8 mouse cellular contexts compared by ENCODE assay signal in genomic region chr15:97054767-97055489, GRCm38 (mm10). TPM values are rescaled to one million over a fixed set of nuclear protein-coding genes. Genes with fewer than 3 reads are reported as not detected.
A peak's percentile ranks its signal among the peaks of the same experiment; 100 is the strongest.
DNase-seq lines count a peak whose midpoint lies in the region; ATAC-seq lines count a peak whose summit lies in the region.

No protein-coding gene starts in this region.

- H3K4me1 ChIP-seq in erythroblast, embryonic 14.5 days (ENCODE audit: control insufficient read depth): no peaks in the 10 kb centered on the region
- H3K4me1 ChIP-seq in embryonic facial prominence, embryonic 14.5 days (ENCODE audit: control insufficient read depth, insufficient read depth, low read length): peaks cover 5% of the 10 kb centered on the region
- H3K4me1 ChIP-seq in hindbrain, embryonic 12.5 days: 0 out of 2 replicates have a peak, but pooled peaks cover 2% of the 10 kb centered on the region
- peaks cover 10% of the 10 kb centered on the region; the same call in 1 of the 2 replicates for H3K4me1 ChIP-seq in midbrain, embryonic 14.5 days (ENCODE audit: control insufficient read depth, insufficient read depth, low read length)

- peak overlapping the region; percentile 66 for H3K9ac ChIP-seq in embryonic facial prominence, embryonic 14.5 days (ENCODE audit: low read depth, low read length)
- H3K9ac ChIP-seq in hindbrain, embryonic 12.5 days: 0 out of 2 replicates have a peak overlapping the region, but pooled peaks have one; percentile 8
- no peak overlapping the region for H3K9ac ChIP-seq in midbrain, embryonic 14.5 days (replicated peaks; ENCODE audit: low read length)

- H3K4me2 ChIP-seq in embryonic facial prominence, embryonic 14.5 days (ENCODE audit: low read depth, low read length): peak overlapping the region; percentile 70
- peak overlapping the region; percentile 57 for H3K4me2 ChIP-seq in hindbrain, embryonic 12.5 days (replicated peaks)
- H3K4me2 ChIP-seq in midbrain, embryonic 14.5 days (ENCODE audit: low read length): peak overlapping the region; percentile 49

- DNase-seq in embryonic facial prominence, embryonic 14.5 days (ENCODE audit: low spot score): no peak
- DNase-seq in midbrain, embryonic 14.5 days: peak; percentile 28
- DNase-seq in frontal cortex, postnatal 10 days (ENCODE audit: low spot score in 2 of 2): no peak
- DNase-seq in yolk sac, embryonic 10.5 days (ENCODE audit: low spot score): no peak
- no peak for DNase-seq in layer of hippocampus, postnatal 10 days (ENCODE audit: low spot score in 2 of 2)

- 45% methylated on average over 31 of the region's 31 CpGs for WGBS in embryonic facial prominence, embryonic 14.5 days
- 49% methylated on average over 31 of the region's 31 CpGs for WGBS in hindbrain, embryonic 12.5 days
- WGBS in midbrain, embryonic 14.5 days: 49% methylated on average over 31 of the region's 31 CpGs

- 0 out of 2 replicates have a peak overlapping the region, but pooled peaks have one; percentile 55 for H3K27ac ChIP-seq in embryonic facial prominence, embryonic 14.5 days (replicated peaks; ENCODE audit: low read depth, low read length)
- no peak overlapping the region for H3K27ac ChIP-seq in hindbrain, embryonic 12.5 days
- no peak overlapping the region for H3K27ac ChIP-seq in midbrain, embryonic 14.5 days (replicated peaks; ENCODE audit: low read depth, low read length)

- peak overlapping the region; percentile 53 for H3K4me3 ChIP-seq in erythroblast, embryonic 14.5 days (replicated peaks)
- H3K4me3 ChIP-seq in embryonic facial prominence, embryonic 14.5 days (ENCODE audit: low read depth, low read length): peak overlapping the region; percentile 45
- H3K4me3 ChIP-seq in hindbrain, embryonic 12.5 days: peak overlapping the region; percentile 34
- H3K4me3 ChIP-seq in midbrain, embryonic 14.5 days (replicated peaks; ENCODE audit: low read depth, low read length): peak overlapping the region; percentile 28

- H3K27me3 ChIP-seq in erythroblast, embryonic 14.5 days (ENCODE audit: control insufficient read depth): peaks cover 28% of the 10 kb centered on the region
- no peaks in the 10 kb centered on the region for H3K27me3 ChIP-seq in embryonic facial prominence, embryonic 14.5 days (replicated peaks; ENCODE audit: control insufficient read depth, insufficient read depth, low read length)
- H3K27me3 ChIP-seq in hindbrain, embryonic 12.5 days: no peaks in the 10 kb centered on the region
- H3K27me3 ChIP-seq in midbrain, embryonic 14.5 days (ENCODE audit: control insufficient read depth, insufficient read depth, low read length): no peaks in the 10 kb centered on the region

- H3K36me3 ChIP-seq in erythroblast, embryonic 14.5 days (ENCODE audit: control insufficient read depth): no peaks in the 10 kb centered on the region
- no peaks in the 10 kb centered on the region for H3K36me3 ChIP-seq in embryonic facial prominence, embryonic 14.5 days (ENCODE audit: control insufficient read depth, insufficient read depth, low read length)
- no peaks in the 10 kb centered on the region for H3K36me3 ChIP-seq in hindbrain, embryonic 12.5 days
- H3K36me3 ChIP-seq in midbrain, embryonic 14.5 days (ENCODE audit: control insufficient read depth, insufficient read depth, low read length): no peaks in the 10 kb centered on the region

- peaks cover 22% of the 10 kb centered on the region for H3K9me3 ChIP-seq in erythroblast, embryonic 14.5 days (ENCODE audit: control insufficient read depth, low read length)
- H3K9me3 ChIP-seq in embryonic facial prominence, embryonic 14.5 days (ENCODE audit: control insufficient read depth, low read length): peaks cover 13% of the 10 kb centered on the region
- peaks cover 10% of the 10 kb centered on the region; the same call in 1 of the 2 replicates for H3K9me3 ChIP-seq in hindbrain, embryonic 12.5 days (replicated peaks)
- H3K9me3 ChIP-seq in midbrain, embryonic 14.5 days (ENCODE audit: control insufficient read depth, low read length): no peaks in the 10 kb centered on the region

- ATAC-seq in erythroblast, adult 5-6 weeks (replicated peaks; ENCODE audit: low FRiP score, poor library complexity, severe bottlenecking): no peak
- ATAC-seq in embryonic facial prominence, embryonic 14.5 days (ENCODE audit: low read depth): no peak
- no peak for ATAC-seq in hindbrain, embryonic 12.5 days (ENCODE audit: low FRiP score)
- ATAC-seq in midbrain, embryonic 14.5 days (ENCODE audit: low FRiP score, low TSS enrichment): no peak

RNA-seq across cellular contexts. Expression of gene Slc38a4, which starts 0.8 kb away (rescaled TPM):
- polyA plus RNA-seq in erythroblast, embryonic 14.5 days (2012): 0.01 TPM in 1 of 2 replicates, not detected in the other
- total RNA-seq in erythroblast, adult 5-6 weeks (2015; ENCODE audit: low replicate concordance): not detected in 2 replicates
- total RNA-seq in erythroblast, adult 5-6 weeks (2017; ENCODE audit: low replicate concordance): not detected in 2 replicates
- polyA plus RNA-seq in embryonic facial prominence, embryonic 14.5 days (2014; fragmentation: Nextera tagmentation; extraction: Ambion mirVana): 89.0 and 93.5 TPM in 2 replicates
- 29.1 and 37.5 TPM in 2 replicates for polyA plus RNA-seq in hindbrain, embryonic 12.5 days (2016; fragmentation: Nextera tagmentation; extraction: Ambion mirVana)
- 1.5 and 3.9 TPM in 2 replicates for polyA plus RNA-seq in midbrain, embryonic 14.5 days (2014; fragmentation: Nextera tagmentation; extraction: Ambion mirVana)
- total RNA-seq in layer of hippocampus, postnatal 10 days (2021): 1 to 10 TPM; 1.3 TPM
